Mouse (Mus musculus): ENCODE data around the gene 4930469K13Rik. TPM values are rescaled to one million over a fixed set of nuclear protein-coding genes. Genes with fewer than 3 reads are reported as not detected.

4930469K13Rik gene
- total and polyA plus RNA-seq, 3 experiments: 0.23 to 0.29 TPM; not detected in 1

- no peak overlapping the region for H3K9ac ChIP-seq (ENCODE audit: control insufficient read depth, low read depth, low read length, poor library complexity, severe bottlenecking)
- H3K27me3 ChIP-seq (ENCODE audit: control insufficient read depth in 1 of 2, insufficient read depth in 2 of 2, low read length in 2 of 2): no peaks in the 10 kb centered on the region
- H3K9me3 ChIP-seq (replicated peaks; ENCODE audit: insufficient read depth, low read length): no peaks in the 10 kb centered on the region
- no peaks in the 10 kb centered on the region for H3K4me1 ChIP-seq (ENCODE audit: control insufficient read depth in 1 of 2, insufficient read depth in 2 of 2, low read length in 2 of 2)
- no peaks in the 10 kb centered on the region for H3K79me2 ChIP-seq (ENCODE audit: control insufficient read depth, insufficient read depth, low read length, poor library complexity)
- peaks cover 0 to 54% of the 10 kb centered on the region in 2 experiments; a peak in 2 of 4 replicates for H3K36me3 ChIP-seq (ENCODE audit: control insufficient read depth in 1 of 2, insufficient read depth in 2 of 2, low read length in 2 of 2)
- DNase-seq (ENCODE audit: low read depth, low spot score): no peak
- no peak overlapping the region for H3K27ac ChIP-seq (ENCODE audit: control insufficient read depth, low read depth, low read length)
- H3K4me3 ChIP-seq (ENCODE audit: control insufficient read depth in 1 of 2, insufficient read depth in 1 of 2, low read depth in 2 of 2, low read length in 2 of 2): no peak overlapping the region
- TF ChIP-seq POLR2A (IDR thresholded peaks at IDR 0.05; ENCODE audit: control insufficient read depth in 1 of 2, insufficient read depth in 1 of 2, low read depth in 1 of 2, low read length in 2 of 2, poor library complexity in 1 of 2): no peak; a peak in 1 of 4 replicates
- TF ChIP-seq CHD2 (IDR thresholded peaks at IDR 0.05; ENCODE audit: low read length): no peak
- no peak for TF ChIP-seq MAZ (IDR thresholded peaks at IDR 0.05; ENCODE audit: low read depth, low read length)
- TF ChIP-seq GABPA (IDR thresholded peaks at IDR 0.05; ENCODE audit: low read depth, low read length): no peak
- TF ChIP-seq ETS1 (IDR thresholded peaks at IDR 0.05; ENCODE audit: low read depth, low read length): no peak
- no peak for TF ChIP-seq TCF12 (IDR thresholded peaks at IDR 0.05; ENCODE audit: low read depth, low read length)
- no peak for TF ChIP-seq ZKSCAN1 (IDR thresholded peaks at IDR 0.05; ENCODE audit: low read depth, low read length)
- TF ChIP-seq ZMIZ1 (IDR thresholded peaks at IDR 0.05; ENCODE audit: low read depth, low read length): no peak
- TF ChIP-seq E2F4 (IDR thresholded peaks at IDR 0.05; ENCODE audit: borderline replicate concordance, low read depth, low read length): no peak
Measured at GRCm38 (mm10) chr11:34086164-34086751, 12.1 kb downstream of the 4930469K13Rik start.

GRCm38 (mm10) chr11:34084639-34085038 lies 13.7 kb downstream of the 4930469K13Rik start:
- Histone ChIP-seq H3K36me3 (ENCODE audit: control insufficient read depth in 1 of 2, insufficient read depth in 2 of 2, low read length in 2 of 2) (peaks cover 2 to 52% of the 10 kb centered on the region in 2 experiments; a peak in 3 of 4 replicates), H3K27me3 (ENCODE audit: control insufficient read depth in 1 of 2, insufficient read depth in 2 of 2, low read length in 2 of 2) (no peaks in the 10 kb centered on the region), H3K4me3 (ENCODE audit: control insufficient read depth in 1 of 2, insufficient read depth in 1 of 2, low read depth in 2 of 2, low read length in 2 of 2) (no peak overlapping the region), H3K9ac (ENCODE audit: control insufficient read depth, low read depth, low read length, poor library complexity, severe bottlenecking) (no peak overlapping the region), H3K79me2 (ENCODE audit: control insufficient read depth, insufficient read depth, low read length, poor library complexity) (no peaks in the 10 kb centered on the region), H3K27ac (ENCODE audit: control insufficient read depth, low read depth, low read length) (no peak overlapping the region), H3K4me1 (ENCODE audit: control insufficient read depth in 1 of 2, insufficient read depth in 2 of 2, low read length in 2 of 2) (no peaks in the 10 kb centered on the region), H3K9me3 (replicated peaks; ENCODE audit: insufficient read depth, low read length) (no peaks in the 10 kb centered on the region)
- DNase-seq (ENCODE audit: low read depth, low spot score): no peak
- TF ChIP-seq TBP (IDR thresholded peaks at IDR 0.05; ENCODE audit: low read depth, low read length) (no peak), ETS1 (IDR thresholded peaks at IDR 0.05; ENCODE audit: low read depth, low read length) (no peak), POLR2AphosphoS5 (IDR thresholded peaks at IDR 0.05; ENCODE audit: borderline replicate concordance, low read depth, low read length) (no peak), MXI1 (IDR thresholded peaks at IDR 0.05; ENCODE audit: low read depth, low read length) (no peak), MAX (IDR thresholded peaks at IDR 0.05; ENCODE audit: low read length) (no peak), ZC3H11A (IDR thresholded peaks at IDR 0.05; ENCODE audit: low read depth, low read length) (no peak), MAFK (IDR thresholded peaks at IDR 0.05; ENCODE audit: borderline replicate concordance, low read depth, low read length) (no peak), MYC (IDR thresholded peaks at IDR 0.05; ENCODE audit: low read depth, low read length) (no peak), POLR2AphosphoS2 (IDR thresholded peaks at IDR 0.05; ENCODE audit: low read length) (no peak), MYB (IDR thresholded peaks at IDR 0.05; ENCODE audit: low read depth, low read length) (no peak), GABPA (IDR thresholded peaks at IDR 0.05; ENCODE audit: low read depth, low read length) (no peak), CHD2 (IDR thresholded peaks at IDR 0.05; ENCODE audit: low read length) (no peak)

Data from MEL (cell line).